Mouse (Mus musculus): ENCODE data around the gene Nr2c1.

- TF ChIP-seq CTCF (IDR thresholded peaks at IDR 0.05; ENCODE audit: borderline replicate concordance, insufficient read depth, low read length) (no peak), POLR2A (IDR thresholded peaks at IDR 0.05; ENCODE audit: low read depth, low read length) (no peak)
Measured at GRCm38 (mm10) chr10:94147391-94147755, 450 bp upstream of the Nr2c1 start.

Measured in embryonic fibroblast, embryonic 13.5 days (primary cell).